Mouse (Mus musculus) small intestine, adult 2 months (tissue): ENCODE measurements around the gene Brca1.

ENCODE experiments used
- CTCF ChIP-seq: fragments of 200-500 bp; IDR thresholded peaks from 2 replicates; pipeline ENCODE4 v1.5.1; 2012; ENCODE audit warnings: low read depth, mild to moderate bottlenecking, control low read depth, inconsistent platforms, low read length, moderate library complexity, mixed read lengths; ENCODE audit not compliant: insufficient replicate concordance, insufficient read length; ENCODE audit errors: extremely low read depth
- POLR2A ChIP-seq: fragments of 200-500 bp; IDR thresholded peaks from 2 replicates; pipeline ENCODE4 v1.6.1; 2012; ENCODE audit warnings: low read depth, mild to moderate bottlenecking, control low read depth, inconsistent platforms, low read length, moderate library complexity

GRCm38 (mm10) chr11:101548526-101548925 lies 3.2 kb downstream of the Brca1 start:
- TF ChIP-seq CTCF (no peak), POLR2A (no peak)
